Mouse (Mus musculus) hindbrain, embryonic 12.5 days (tissue): ENCODE data around the gene Chrna7. TPM values are rescaled to one million over a fixed set of nuclear protein-coding genes. Genes with fewer than 3 reads are reported as not detected.

ENCODE experiments used
- ATAC-seq: fragments of 200-750 bp; cut with Nextera tagmentation; 2 replicates; pipeline ENCODE4 v1.8.0; 2017; ENCODE audit warnings: moderate TSS enrichment; ENCODE audit not compliant: low FRiP score
- H3K27ac ChIP-seq: fragments of 300-500 bp; sonication (generic); 2 replicates; pipeline ENCODE4 v1.5.1; 2016; ENCODE audit warnings: mild to moderate bottlenecking
- H3K27me3 ChIP-seq: fragments of 300-500 bp; sonication (generic); 2 replicates; pipeline ENCODE4 v1.6.1; 2016; ENCODE audit warnings: mild to moderate bottlenecking
- H3K36me3 ChIP-seq: fragments of 300-500 bp; sonication (generic); 2 replicates; pipeline ENCODE4 v1.6.1; 2016; ENCODE audit warnings: mild to moderate bottlenecking
- H3K4me1 ChIP-seq: fragments of 300-500 bp; sonication (generic); 2 replicates; pipeline ENCODE4 v1.6.1; 2016
- H3K4me2 ChIP-seq: fragments of 300-500 bp; sonication (generic); replicated peaks from 2 replicates; pipeline ENCODE4 v1.6.1; 2016; ENCODE audit warnings: mild to moderate bottlenecking
- H3K4me3 ChIP-seq: fragments of 300-500 bp; sonication (generic); 2 replicates; pipeline ENCODE4 v1.5.1; 2016; ENCODE audit warnings: mild to moderate bottlenecking
- H3K9ac ChIP-seq: fragments of 300-500 bp; sonication (generic); 2 replicates; pipeline ENCODE4 v1.6.1; 2016; ENCODE audit warnings: mild to moderate bottlenecking, moderate library complexity
- H3K9me3 ChIP-seq: fragments of 300-500 bp; sonication (generic); replicated peaks from 2 replicates; pipeline ENCODE4 v1.6.1; 2016; ENCODE audit warnings: mild to moderate bottlenecking
- WGBS: fragments of 180-500 bp; shearing (Covaris S2); methylation state at CpG from one replicate; pipeline ENCODE4 v1.1.7; 2016; 5-methylcytosine and 5-hydroxymethylcytosine counted together
- polyA plus RNA-seq: library from polyadenylated mRNA; unstranded; fragments of >200 nt; fragmentation: Nextera tagmentation; extraction: Ambion mirVana; gene quantifications from 2 replicates; pipeline ENCODE4 v1.2.1, GENCODE M21; 2016

The Chrna7 gene
- polyA plus RNA-seq, 1 experiment from 2014 or later, result 6.9 TPM

- Histone ChIP-seq H3K4me1 (0 out of 2 replicates have a peak, but pooled peaks cover 2% of the 10 kb centered on the region), H3K36me3 (no peaks in the 10 kb centered on the region), H3K9ac (no peak overlapping the region), H3K4me2 (no peak overlapping the region), H3K27ac (no peak overlapping the region), H3K4me3 (no peak overlapping the region), H3K27me3 (no peaks in the 10 kb centered on the region), H3K9me3 (no peaks in the 10 kb centered on the region)
- peak; percentile 72; the same call in 1 of the 2 replicates for ATAC-seq
- WGBS, result 70% methylated on average over 7 of the region's 7 CpGs
Measured at GRCm38 (mm10) chr7:63162272-63162864, 50.0 kb downstream of the Chrna7 start.

DNA sequence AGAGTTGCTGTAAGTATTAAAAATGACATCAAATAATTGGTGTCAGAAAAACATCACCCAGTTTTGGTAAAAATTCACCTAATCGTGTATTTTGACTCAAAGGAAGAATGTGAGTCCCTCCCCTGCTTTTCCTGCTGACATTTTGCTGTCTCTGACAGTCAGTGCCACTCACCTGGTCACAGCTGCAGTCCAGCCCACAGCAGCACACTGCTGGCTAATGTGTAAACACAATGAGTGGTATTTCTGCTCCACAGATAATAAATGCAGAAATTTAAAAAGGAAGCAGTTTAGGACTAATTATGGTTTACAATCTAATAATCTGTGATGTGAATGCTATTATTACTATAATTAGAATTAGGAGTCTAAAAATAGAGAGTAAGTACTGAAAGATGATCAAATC, 59.1 kb downstream of the Chrna7 start:
- Histone ChIP-seq H3K4me2 (no peak overlapping the region), H3K27ac (no peak overlapping the region), H3K9me3 (no peaks in the 10 kb centered on the region), H3K27me3 (no peaks in the 10 kb centered on the region), H3K9ac (no peak overlapping the region), H3K4me3 (no peak overlapping the region), H3K4me1 (0 out of 2 replicates have a peak, but pooled peaks cover 4% of the 10 kb centered on the region), H3K36me3 (no peaks in the 10 kb centered on the region)
- WGBS, result 79% methylated on average over 1 of the region's 1 CpGs
- no peak for ATAC-seq

GRCm38 (mm10) chr7:63148740-63149139, 63.6 kb downstream of the Chrna7 start:
- H3K36me3 ChIP-seq, result no peaks in the 10 kb centered on the region
- no peak overlapping the region for H3K27ac ChIP-seq
- H3K4me2 ChIP-seq, result no peak overlapping the region
- no peaks in the 10 kb centered on the region for H3K9me3 ChIP-seq
- no peak overlapping the region for H3K4me3 ChIP-seq
- no peak for ATAC-seq
- H3K27me3 ChIP-seq, result no peaks in the 10 kb centered on the region
- WGBS, result 66% methylated on average over 3 of the region's 3 CpGs
- no peaks in the 10 kb centered on the region for H3K4me1 ChIP-seq
- H3K9ac ChIP-seq, result no peak overlapping the region

- ATAC-seq, result no peak
- WGBS, result 94% methylated on average over 5 of the region's 5 CpGs
- H3K36me3 ChIP-seq, result no peaks in the 10 kb centered on the region
- H3K9ac ChIP-seq, result no peak overlapping the region
- no peak overlapping the region for H3K4me3 ChIP-seq
- no peak overlapping the region for H3K4me2 ChIP-seq
- no peaks in the 10 kb centered on the region for H3K27me3 ChIP-seq
- H3K9me3 ChIP-seq, result no peaks in the 10 kb centered on the region
- H3K4me1 ChIP-seq, result no peaks in the 10 kb centered on the region
- no peak overlapping the region for H3K27ac ChIP-seq
Measured at GRCm38 (mm10) chr7:63148321-63148720, 64.0 kb downstream of the Chrna7 start.

- WGBS, result 75% methylated on average over 2 of the region's 2 CpGs
- no peak overlapping the region for H3K27ac ChIP-seq
- no peak overlapping the region for H3K4me3 ChIP-seq
Measured at GRCm38 (mm10) chr7:63122547-63122946, 89.8 kb downstream of the Chrna7 start.

GRCm38 (mm10) chr7:63113671-63114070, 98.7 kb downstream of the Chrna7 start:
- Histone ChIP-seq H3K4me3 (no peak overlapping the region), H3K27me3 (no peaks in the 10 kb centered on the region), H3K4me2 (no peak overlapping the region), H3K9me3 (no peaks in the 10 kb centered on the region), H3K9ac (no peak overlapping the region), H3K27ac (no peak overlapping the region), H3K4me1 (peaks cover 3% of the 10 kb centered on the region; the same call in 1 of the 2 replicates), H3K36me3 (no peaks in the 10 kb centered on the region)
- 26% methylated on average over 2 of the region's 2 CpGs for WGBS
- ATAC-seq, result peak; percentile 73

More at GRCm38 (mm10) chr7:63122547-63122946, 89.8 kb downstream of the Chrna7 start:
- Histone ChIP-seq H3K4me2 (no peak overlapping the region), H3K27me3 (no peaks in the 10 kb centered on the region), H3K9ac (no peak overlapping the region), H3K4me1 (no peaks in the 10 kb centered on the region), H3K36me3 (no peaks in the 10 kb centered on the region), H3K9me3 (no peaks in the 10 kb centered on the region)
- ATAC-seq, result no peak

- ATAC-seq, result peak; percentile 28; the same call in 1 of the 2 replicates
- Histone ChIP-seq H3K36me3 (no peaks in the 10 kb centered on the region), H3K4me2 (no peak overlapping the region)
Measured at GRCm38 (mm10) chr7:63113252-63113651, 99.1 kb downstream of the Chrna7 start.

GRCm38 (mm10) chr7:63109348-63109747, 103.0 kb downstream of the Chrna7 start:
- WGBS, result 92% methylated on average over 4 of the region's 4 CpGs
- H3K4me2 ChIP-seq, result no peak overlapping the region
- H3K9ac ChIP-seq, result no peak overlapping the region
- no peak overlapping the region for H3K27ac ChIP-seq
- H3K9me3 ChIP-seq, result no peaks in the 10 kb centered on the region
- H3K27me3 ChIP-seq, result no peaks in the 10 kb centered on the region
- H3K36me3 ChIP-seq, result no peaks in the 10 kb centered on the region
- peaks cover 3% of the 10 kb centered on the region; the same call in 1 of the 2 replicates for H3K4me1 ChIP-seq
- H3K4me3 ChIP-seq, result no peak overlapping the region
- ATAC-seq, result no peak

More at GRCm38 (mm10) chr7:63113252-63113651, 99.1 kb downstream of the Chrna7 start:
- H3K9ac ChIP-seq, result no peak overlapping the region
- no peak overlapping the region for H3K4me3 ChIP-seq
- H3K4me1 ChIP-seq, result peaks cover 3% of the 10 kb centered on the region; the same call in 1 of the 2 replicates
- 57% methylated on average over 2 of the region's 2 CpGs for WGBS
- no peaks in the 10 kb centered on the region for H3K9me3 ChIP-seq
- H3K27me3 ChIP-seq, result no peaks in the 10 kb centered on the region
- H3K27ac ChIP-seq, result no peak overlapping the region

GRCm38 (mm10) chr7:63085954-63086353, 126.4 kb downstream of the Chrna7 start:
- Histone ChIP-seq H3K27ac (no peak overlapping the region), H3K4me2 (no peak overlapping the region), H3K9ac (no peak overlapping the region), H3K4me3 (no peak overlapping the region), H3K9me3 (no peaks in the 10 kb centered on the region), H3K4me1 (peaks cover 4% of the 10 kb centered on the region; the same call in 1 of the 2 replicates), H3K36me3 (no peaks in the 10 kb centered on the region), H3K27me3 (no peaks in the 10 kb centered on the region)
- ATAC-seq, result no peak
- WGBS, result 93% methylated on average over 4 of the region's 4 CpGs

- Histone ChIP-seq H3K4me1 (peaks cover 4% of the 10 kb centered on the region; the same call in 1 of the 2 replicates), H3K9ac (no peak overlapping the region), H3K27me3 (no peaks in the 10 kb centered on the region), H3K27ac (no peak overlapping the region), H3K9me3 (no peaks in the 10 kb centered on the region), H3K4me2 (no peak overlapping the region), H3K36me3 (no peaks in the 10 kb centered on the region), H3K4me3 (no peak overlapping the region)
- peak; percentile 40; the same call in 1 of the 2 replicates for ATAC-seq
- WGBS, result 0% methylated on average over 1 of the region's 1 CpGs
Measured at GRCm38 (mm10) chr7:63084351-63085003, 127.9 kb downstream of the Chrna7 start.

- Histone ChIP-seq H3K4me2 (no peak overlapping the region), H3K4me3 (no peak overlapping the region), H3K9ac (no peak overlapping the region), H3K27me3 (no peaks in the 10 kb centered on the region), H3K36me3 (no peaks in the 10 kb centered on the region), H3K9me3 (no peaks in the 10 kb centered on the region), H3K27ac (no peak overlapping the region), H3K4me1 (no peaks in the 10 kb centered on the region)
- 71% methylated on average over 2 of the region's 2 CpGs for WGBS
- no peak for ATAC-seq
Measured at GRCm38 (mm10) chr7:63060996-63061395, 151.4 kb downstream of the Chrna7 start.
